Mouse (Mus musculus) megakaryocyte, embryonic 14.5 days (primary cell): Measurements from ENCODE around the gene Col6a5.

Experiments used
- FLI1 ChIP-seq: IDR thresholded peaks from 2 replicates; pipeline ENCODE4 v1.6.1; 2012; ENCODE audit warnings: low read length, inconsistent platforms, mixed read lengths
- GATA1 ChIP-seq: IDR thresholded peaks from 3 replicates; pipeline ENCODE4 v1.6.1; 2012; ENCODE audit warnings: mixed read lengths, low read length, inconsistent platforms, borderline replicate concordance

DNA sequence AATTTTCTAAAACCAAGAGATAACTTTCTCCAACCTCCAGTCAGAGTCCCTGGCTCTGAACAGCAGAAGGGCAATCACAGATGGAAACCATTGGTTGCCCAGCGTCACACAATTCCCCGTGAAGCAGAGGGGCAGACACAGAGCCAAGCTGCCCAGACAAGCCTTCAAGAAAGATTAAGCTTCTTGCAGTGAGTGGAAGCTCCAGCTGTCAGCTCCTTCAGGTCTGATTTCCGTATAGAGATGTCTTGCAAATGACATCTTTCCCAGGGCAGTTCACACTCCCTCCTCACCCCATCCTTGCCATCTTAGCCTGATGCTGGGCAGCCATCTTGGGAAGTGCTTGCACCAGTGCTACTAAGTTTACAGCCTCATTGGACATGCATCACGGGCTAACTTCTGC is 31.2 kb downstream of the Col6a5 start:
- TF ChIP-seq GATA1, result no peak
- TF ChIP-seq FLI1, result no peak
